Mouse (Mus musculus) inflammation-experienced regulatory T-cells, adult 6 months (primary cell): ENCODE results near the gene Megf8. TPM values are rescaled to one million over a fixed set of nuclear protein-coding genes. Genes with fewer than 3 reads are reported as not detected.
A peak's percentile ranks its signal among the peaks of the same experiment; 100 is the strongest.
"Not testable (repeated sequence)": the region's sequence is repeated elsewhere in the genome, so short reads cannot be mapped to it uniquely, and the experiment has no call there.

Source experiments
- ATAC-seq: one replicate; pipeline ENCODE4 v1.8.0; 2017
- polyA plus RNA-seq, 3 experiments: library from polyadenylated mRNA; unstranded; fragments of 100-300 nt; shearing (Covaris generic); gene quantifications; one replicate each; pipeline ENCODE4 v1.2.1; 2017

Megf8 gene
- polyA plus RNA-seq, 3 experiments from 2014 or later, result 0.13 to 0.31 TPM; not detected in 1

- peak; percentile 68 for ATAC-seq
These were observed 19.3 kb upstream of the Megf8 start, which contains the start of gene Pafah1b3 for GRCm38 (mm10) chr7:25297454-25298325. Gene Pafah1b3 (minus strand): TSS chr7:25297986.

- ATAC-seq, result no peak
These were observed 15.9 kb upstream of the Megf8 start, which contains the start of gene Prr19 for GRCm38 (mm10) chr7:25301063-25301462. Gene Prr19 (plus strand): TSS chr7:25301411.

GRCm38 (mm10) chr7:25303003-25303684 is 13.8 kb upstream of the Megf8 start:
- no peak for ATAC-seq

- no peak for ATAC-seq
These were observed 13.3 kb upstream of the Megf8 start for GRCm38 (mm10) chr7:25303685-25304006.

- ATAC-seq, result no peak
These were observed 11.5 kb upstream of the Megf8 start for GRCm38 (mm10) chr7:25305481-25305880.

GRCm38 (mm10) chr7:25305956-25306613 is 10.9 kb upstream of the Megf8 start, which contains the start of gene Tmem145:
Gene Tmem145 (plus strand): TSS chr7:25306106.
- ATAC-seq, result no peak

GRCm38 (mm10) chr7:25306614-25306996 is 10.4 kb upstream of the Megf8 start:
- no peak for ATAC-seq

GRCm38 (mm10) chr7:25308702-25309318 is 8.2 kb upstream of the Megf8 start:
- no peak for ATAC-seq

- ATAC-seq, result no peak
These were observed 7.5 kb upstream of the Megf8 start for GRCm38 (mm10) chr7:25309425-25309824.

- no peak for ATAC-seq
These were observed 5.8 kb upstream of the Megf8 start for GRCm38 (mm10) chr7:25311193-25311592.

- no peak for ATAC-seq
These were observed 3.6 kb upstream of the Megf8 start for GRCm38 (mm10) chr7:25313325-25313724.

- no peak for ATAC-seq
These were observed 2.2 kb upstream of the Megf8 start for GRCm38 (mm10) chr7:25314606-25315305.

GRCm38 (mm10) chr7:25315306-25316041 is 1.5 kb upstream of the Megf8 start:
- no peak for ATAC-seq

- ATAC-seq, result no peak
These were observed 559 bp downstream of the Megf8 start for GRCm38 (mm10) chr7:25317446-25317999.

GRCm38 (mm10) chr7:25322058-25322484 is 5.1 kb downstream of the Megf8 start:
- no peak for ATAC-seq

- ATAC-seq, result no peak
These were observed 6.3 kb downstream of the Megf8 start for GRCm38 (mm10) chr7:25323219-25323618.

GRCm38 (mm10) chr7:25325431-25325830 is 8.5 kb downstream of the Megf8 start:
- not testable (repeated sequence) for ATAC-seq

GRCm38 (mm10) chr7:25326233-25326632 is 9.3 kb downstream of the Megf8 start:
- no peak for ATAC-seq

- ATAC-seq, result no peak
These were observed 16.8 kb downstream of the Megf8 start for GRCm38 (mm10) chr7:25333596-25334307.

GRCm38 (mm10) chr7:25334472-25334871 is 17.5 kb downstream of the Megf8 start:
- ATAC-seq, result no peak
